Mouse (Mus musculus) fat pad, adult 2 months (tissue): ENCODE measurements at regions not wholly inside any gene's neighbourhood (a gene's known extent, or its start where the extent isn't known, plus 50 kb on each side); places are given as distances from the start of the nearest gene placed in this dataset.

Experiments used
- DNase-seq: peaks from one replicate; pipeline ENCODE4 v3.0.0-alpha.2; 2011; ENCODE audit warnings: low read depth, low spot score; ENCODE audit errors: extremely low read depth

DNA sequence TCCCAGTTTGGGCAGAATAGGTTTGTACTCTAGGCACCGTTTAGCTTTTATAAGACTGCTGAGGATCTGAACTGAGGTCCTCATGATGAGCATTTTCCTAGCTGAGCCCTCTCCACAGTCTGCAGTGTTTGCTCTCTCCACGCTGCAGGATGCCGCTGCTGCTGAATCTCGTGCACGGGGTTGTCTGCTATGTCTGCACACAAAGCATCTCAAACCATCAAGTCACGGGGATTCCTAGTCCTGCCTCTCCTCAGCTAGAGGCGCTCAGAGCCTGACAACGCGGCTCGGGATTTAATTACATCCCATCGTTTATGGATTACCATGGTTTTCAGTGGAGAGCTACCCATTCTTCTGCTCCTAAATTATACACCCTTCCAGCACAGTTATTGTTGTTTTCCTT, 175.6 kb downstream of the Rnf144b start:
- DNase-seq = no peak

DNA sequence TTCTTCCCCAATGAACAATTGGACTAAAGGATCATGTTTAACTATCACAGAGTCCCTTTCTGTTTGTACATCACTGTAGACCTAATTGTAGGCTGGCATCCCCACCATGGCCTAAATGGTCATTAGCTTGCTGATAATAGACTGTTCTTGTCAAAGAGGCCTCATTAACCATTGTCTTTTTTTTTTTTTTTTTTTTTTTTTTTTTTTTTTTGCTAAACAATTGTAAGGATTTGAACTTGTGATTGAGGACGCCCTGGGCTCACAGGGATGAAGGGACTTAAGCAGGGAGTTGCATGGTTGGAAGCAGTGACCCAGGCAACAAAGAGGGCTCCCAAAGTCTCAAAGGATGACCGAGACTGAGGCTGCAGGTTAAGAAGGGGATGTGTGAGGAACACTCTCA, 178.0 kb downstream of the Rnf144b start:
- no peak for DNase-seq

DNA sequence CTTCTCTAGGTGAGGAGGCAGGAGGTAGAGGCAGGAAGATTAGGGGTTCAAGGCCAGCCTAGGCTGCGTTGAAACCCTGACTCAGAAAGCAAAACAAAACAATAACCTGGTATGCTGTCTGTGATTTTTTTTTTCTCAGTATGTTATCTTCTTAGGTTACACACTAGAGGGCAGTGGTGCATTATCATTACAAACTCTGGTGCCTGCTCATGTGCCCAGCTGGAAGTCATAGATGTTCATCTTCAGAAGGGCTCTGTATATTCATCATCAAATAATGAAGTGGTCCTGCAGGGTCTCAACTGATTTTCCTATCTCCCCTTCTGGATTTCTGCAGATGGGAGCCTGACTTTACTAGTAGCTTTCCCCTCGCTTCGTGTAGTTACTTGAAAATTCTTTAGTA, 178.6 kb downstream of the Rnf144b start:
- no peak for DNase-seq

GRCm38 (mm10) chr13:47309492-47309891, 187.0 kb downstream of the Rnf144b start:
- no peak for DNase-seq

GRCm38 (mm10) chr13:47310751-47311202, 188.3 kb downstream of the Rnf144b start:
- no peak for DNase-seq

GRCm38 (mm10) chr13:47319549-47319948, 197.1 kb downstream of the Rnf144b start:
- DNase-seq = no peak

GRCm38 (mm10) chr13:47321876-47322275, 199.4 kb downstream of the Rnf144b start:
- no peak for DNase-seq

GRCm38 (mm10) chr13:47335996-47336684, 213.7 kb downstream of the Rnf144b start:
- DNase-seq = no peak

DNA sequence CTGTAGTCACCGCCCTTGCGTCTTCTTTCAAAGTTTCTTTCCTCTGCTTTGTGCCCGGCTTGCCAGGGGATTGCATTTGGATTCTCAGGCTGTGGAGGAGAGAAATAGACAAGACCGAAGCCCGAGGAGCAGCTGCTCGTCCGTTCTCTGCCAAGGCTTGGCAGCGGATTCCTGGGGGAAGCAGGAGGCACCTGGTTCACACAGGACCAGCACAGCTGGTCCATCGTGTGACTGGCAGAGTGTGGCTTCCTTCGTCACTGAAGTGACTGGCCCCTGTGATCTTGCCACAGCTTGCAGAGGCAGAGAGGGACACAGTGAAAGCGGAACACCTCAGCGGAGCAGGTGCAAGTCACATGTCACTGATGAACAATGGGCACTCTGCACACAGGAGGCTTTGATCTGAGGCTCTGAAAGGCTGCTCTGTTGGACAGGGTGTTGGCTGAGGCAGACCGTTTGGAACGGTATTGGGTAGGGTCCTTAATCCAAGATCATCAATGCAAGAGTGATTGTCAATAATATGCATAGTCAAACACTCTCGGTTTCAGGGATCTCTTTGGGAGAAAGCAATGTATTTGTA, 214.5 kb downstream of the Rnf144b start:
- no peak for DNase-seq

GRCm38 (mm10) chr13:47339411-47339810, 217.0 kb downstream of the Rnf144b start:
- DNase-seq = no peak

DNA sequence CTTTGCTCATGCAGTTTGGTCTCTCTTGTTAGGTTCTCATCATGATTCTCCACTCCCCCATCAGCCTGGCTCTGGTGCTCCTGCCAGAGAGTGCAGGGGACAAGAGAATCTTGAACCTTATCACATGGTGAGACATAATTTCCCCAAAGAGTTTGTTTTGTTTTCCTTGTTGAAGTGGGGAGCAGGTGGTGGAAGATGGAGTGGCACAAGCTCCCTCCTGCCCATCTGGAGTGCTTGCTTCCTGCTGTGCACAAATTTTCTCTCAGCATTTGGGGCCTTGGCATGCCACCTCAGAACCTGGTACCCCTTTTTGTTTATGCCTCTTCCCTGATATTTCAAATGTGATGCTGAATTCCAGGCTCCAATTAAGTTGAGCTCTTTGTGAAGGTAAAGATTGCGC, 219.9 kb downstream of the Rnf144b start:
- no peak for DNase-seq

- DNase-seq = no peak
Measured at GRCm38 (mm10) chr13:47345576-47345975, 223.1 kb downstream of the Rnf144b start.

DNA sequence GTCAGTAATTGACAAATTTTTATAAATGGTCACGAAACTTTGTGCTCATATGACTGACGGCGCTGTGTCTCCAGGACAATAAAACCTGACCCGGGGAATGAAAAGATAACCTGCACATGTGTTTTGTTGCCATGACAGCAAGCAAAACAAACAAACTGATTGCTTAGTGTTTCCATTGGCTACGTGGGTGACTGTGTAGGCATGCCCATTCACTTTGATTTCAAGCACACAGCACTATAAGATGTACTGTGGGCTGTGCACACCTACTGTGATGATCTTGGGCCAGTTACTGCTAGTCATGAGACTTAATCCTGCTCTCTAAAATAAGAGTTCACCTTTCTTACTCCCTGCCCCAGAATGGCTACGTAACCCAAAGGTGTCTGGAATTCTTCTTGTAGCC, 225.4 kb downstream of the Rnf144b start:
- DNase-seq = no peak

DNA sequence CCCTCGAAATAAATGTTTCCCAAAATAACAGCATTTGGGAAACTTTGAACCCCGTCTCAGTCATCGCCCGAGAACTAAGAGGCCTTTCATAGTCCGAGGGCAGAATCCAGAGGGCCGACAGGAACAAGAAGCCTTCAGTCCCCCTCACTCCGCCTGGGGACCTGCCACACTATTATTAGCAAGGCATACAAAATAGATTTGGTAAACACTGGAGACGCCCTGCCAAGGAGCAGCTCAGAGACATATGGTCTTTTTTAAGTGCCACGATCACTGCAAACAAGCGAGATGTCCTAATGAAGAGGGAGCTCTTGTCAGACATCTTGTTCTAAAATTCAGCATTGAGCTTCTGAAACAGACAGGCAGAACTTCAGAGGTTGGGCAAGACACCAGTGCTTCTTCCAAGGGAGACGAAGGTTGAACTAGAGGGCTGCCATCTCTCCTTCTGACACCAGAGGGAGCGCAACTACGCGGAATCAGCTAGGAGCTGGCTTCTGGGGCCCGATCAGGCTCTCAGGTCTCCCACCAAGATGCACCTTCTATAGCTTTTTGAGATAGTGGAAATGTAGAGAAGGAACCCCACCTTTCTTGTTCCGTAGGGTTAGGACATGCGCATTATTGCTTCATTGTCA, 226.2 kb downstream of the Rnf144b start:
- DNase-seq = no peak

- DNase-seq = no peak
Measured at GRCm38 (mm10) chr13:47354446-47354845, 232.0 kb downstream of the Rnf144b start.

DNA sequence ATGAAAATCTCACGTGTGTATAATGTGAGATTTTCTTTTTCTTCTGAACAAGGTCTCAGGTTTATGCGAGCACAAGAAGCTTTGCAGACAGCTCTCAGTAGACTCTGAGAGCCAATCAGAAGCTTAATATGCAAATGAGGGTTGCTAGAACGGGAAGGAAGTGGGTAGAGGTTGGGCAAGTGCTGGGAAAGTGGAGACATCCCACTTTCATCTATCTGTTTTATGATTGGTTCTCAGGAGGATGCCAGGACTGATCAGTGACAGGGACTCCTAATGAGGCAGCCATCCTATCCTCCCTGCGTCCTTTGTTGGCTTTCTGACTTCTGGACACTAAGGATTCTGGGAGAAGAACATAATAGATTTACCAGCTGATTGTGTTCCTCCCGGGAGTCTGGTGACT, 232.7 kb downstream of the Rnf144b start:
- no peak for DNase-seq

GRCm38 (mm10) chr13:47358986-47359385, 236.5 kb downstream of the Rnf144b start:
- DNase-seq = no peak

DNA sequence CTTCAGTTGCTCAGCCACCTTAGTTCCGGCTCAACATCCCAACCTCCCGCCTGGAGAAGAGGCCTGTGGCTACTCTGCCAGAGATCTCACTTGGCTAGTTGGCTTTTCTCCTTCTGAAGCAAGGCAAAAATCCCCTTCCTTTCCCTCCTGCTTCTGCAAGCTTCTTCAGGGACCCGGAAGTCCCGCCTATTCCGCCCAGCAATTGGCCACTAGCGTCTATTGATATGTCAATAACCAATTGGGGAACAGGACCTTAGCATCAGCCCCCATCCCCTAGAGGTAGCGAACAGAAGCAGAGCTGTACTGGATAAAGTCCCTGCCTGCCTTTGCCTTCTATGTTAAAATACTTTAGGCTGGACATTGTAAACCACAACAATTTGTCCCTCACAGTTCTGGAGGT, 243.3 kb downstream of the Rnf144b start:
- DNase-seq = no peak

DNA sequence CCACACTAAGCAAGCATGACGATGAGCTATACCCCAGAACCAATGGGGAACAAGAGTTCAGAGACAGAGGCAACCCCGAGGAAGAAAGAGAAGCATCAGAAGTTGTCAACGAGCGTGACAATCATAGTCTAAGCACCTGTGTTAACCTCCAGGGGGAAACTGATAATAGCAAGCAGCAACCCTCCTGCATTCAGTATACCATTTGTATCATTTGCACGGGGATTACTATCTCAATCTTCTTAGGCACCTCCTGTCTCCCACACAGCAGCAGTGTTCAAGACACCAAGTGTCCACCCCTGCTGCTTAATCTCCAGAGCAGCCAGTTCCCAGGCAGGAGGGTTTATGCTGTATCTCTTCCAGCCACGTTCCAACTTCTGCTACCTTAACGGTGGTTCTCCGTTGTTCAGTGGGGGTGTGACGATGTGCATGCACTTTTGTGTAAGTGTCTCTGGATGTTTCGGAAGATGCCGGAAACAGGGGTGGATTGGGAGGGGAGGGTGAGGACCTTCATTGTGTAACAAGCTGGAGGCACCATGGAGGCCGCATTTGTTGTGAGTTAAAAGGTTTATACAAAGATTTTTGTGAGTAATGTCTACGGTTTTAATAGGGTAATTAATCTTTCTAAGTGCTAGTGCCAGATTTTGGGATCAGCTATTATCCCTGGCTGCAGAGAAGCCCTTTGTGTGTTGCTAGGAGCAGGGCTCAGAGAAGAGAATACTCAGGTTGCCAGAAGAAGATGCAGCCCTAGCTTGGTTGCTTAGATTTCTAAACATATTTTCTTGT, 245.8 kb downstream of the Rnf144b start:
- no peak for DNase-seq

- no peak for DNase-seq
Measured at GRCm38 (mm10) chr13:47374583-47374982, 252.1 kb downstream of the Rnf144b start.

- no peak for DNase-seq
Measured at GRCm38 (mm10) chr13:47391023-47391422, 268.6 kb downstream of the Rnf144b start.
